Mouse (Mus musculus): Measurements from ENCODE around the gene Il17f. TPM values are rescaled to one million over a fixed set of nuclear protein-coding genes. Genes with fewer than 3 reads are reported as not detected.
"Not testable (repeated sequence)": the region's sequence is repeated elsewhere in the genome, so short reads cannot be mapped to it uniquely, and the experiment has no call there.

The Il17f gene
- not detected for polyA plus RNA-seq (2021)

GRCm38 (mm10) chr1:20790517-20790916 is at the start of gene Il17f:
TSS of gene Il17f (minus strand) at chr1:20790617.
- ATAC-seq; DNase-seq (ENCODE audit: low read depth, low spot score); in situ Hi-C loops (cut with MboI; ENCODE audit: low pct_unique_long_range_greater_than_20kb); H3K27me3 ChIP-seq: not testable (repeated sequence)
- POLR2A ChIA-PET: interaction anchor here (0.6 kb wide), 1 partner anchor 915 kb away, joined by 5 read pairs; no protein-coding TSS in a partner anchor
- CTCF ChIA-PET: interaction anchor here (1.1 kb wide), 1 partner anchor 11 kb away, joined by 4 read pairs; no protein-coding TSS in a partner anchor

- no peaks in the 10 kb centered on the region for H3K27me3 ChIP-seq
- DNase-seq (ENCODE audit: low read depth, low spot score): no peak
- no peak for TF ChIP-seq CTCF (IDR thresholded peaks at IDR 0.05)
- ATAC-seq: no peak
- in situ Hi-C loops (cut with MboI; ENCODE audit: low pct_unique_long_range_greater_than_20kb): no loop called here
- CTCF ChIA-PET: no interaction called here
- POLR2A ChIA-PET: no interaction called here
Observed at GRCm38 (mm10) chr1:20839911-20840310, 49.5 kb upstream of the Il17f start.

- no peaks in the 10 kb centered on the region for H3K27me3 ChIP-seq
- in situ Hi-C loops (cut with MboI; ENCODE audit: low pct_unique_long_range_greater_than_20kb): no loop called here
- no peak for TF ChIP-seq CTCF (IDR thresholded peaks at IDR 0.05)
- CTCF ChIA-PET: no interaction called here
- POLR2A ChIA-PET: interaction anchor here (0.6 kb wide), 1 partner anchor 24 kb away, joined by 4 read pairs; no protein-coding TSS in a partner anchor
- DNase-seq (ENCODE audit: low read depth, low spot score): no peak
- no peak for ATAC-seq
Observed at GRCm38 (mm10) chr1:20836551-20837125, 46.2 kb upstream of the Il17f start.

- TF ChIP-seq CTCF (IDR thresholded peaks at IDR 0.05): no peak
- in situ Hi-C loops (cut with MboI; ENCODE audit: low pct_unique_long_range_greater_than_20kb): no loop called here
- ATAC-seq (no peak), DNase-seq (ENCODE audit: low read depth, low spot score) (no peak)
- no peaks in the 10 kb centered on the region for H3K27me3 ChIP-seq
- ChIA-PET POLR2A (no interaction called here), CTCF (no interaction called here)
Observed at GRCm38 (mm10) chr1:20833141-20833511, 42.7 kb upstream of the Il17f start.

- POLR2A ChIA-PET: no interaction called here
- CTCF ChIA-PET: no interaction called here
- no peaks in the 10 kb centered on the region for H3K27me3 ChIP-seq
- DNase-seq (ENCODE audit: low read depth, low spot score): no peak
- ATAC-seq: no peak
- in situ Hi-C loops (cut with MboI; ENCODE audit: low pct_unique_long_range_greater_than_20kb): no loop called here
- no peak for TF ChIP-seq CTCF (IDR thresholded peaks at IDR 0.05)
Observed at GRCm38 (mm10) chr1:20832473-20833140, 42.2 kb upstream of the Il17f start.

GRCm38 (mm10) chr1:20830546-20830945 is 40.1 kb upstream of the Il17f start:
- TF ChIP-seq CTCF (IDR thresholded peaks at IDR 0.05): no peak
- POLR2A ChIA-PET: no interaction called here
- CTCF ChIA-PET: interaction anchor here (0.8 kb wide), 1 partner anchor 30 kb away, joined by 3 read pairs; no protein-coding TSS in a partner anchor
- in situ Hi-C loops (cut with MboI; ENCODE audit: low pct_unique_long_range_greater_than_20kb): no loop called here
- ATAC-seq: no peak
- H3K27me3 ChIP-seq: no peaks in the 10 kb centered on the region
- DNase-seq (ENCODE audit: low read depth, low spot score): no peak

GRCm38 (mm10) chr1:20828061-20828460 is 37.6 kb upstream of the Il17f start:
- TF ChIP-seq CTCF (IDR thresholded peaks at IDR 0.05): no peak
- in situ Hi-C loops (cut with MboI; ENCODE audit: low pct_unique_long_range_greater_than_20kb): no loop called here
- no peaks in the 10 kb centered on the region for H3K27me3 ChIP-seq
- ATAC-seq (no peak), DNase-seq (ENCODE audit: low read depth, low spot score) (no peak)
- CTCF ChIA-PET: no interaction called here
- POLR2A ChIA-PET: no interaction called here

GRCm38 (mm10) chr1:20825036-20825435 is 34.6 kb upstream of the Il17f start:
- in situ Hi-C loops (cut with MboI; ENCODE audit: low pct_unique_long_range_greater_than_20kb): no loop called here
- ATAC-seq (no peak), DNase-seq (ENCODE audit: low read depth, low spot score) (no peak)
- no peak for TF ChIP-seq CTCF (IDR thresholded peaks at IDR 0.05)
- no peaks in the 10 kb centered on the region for H3K27me3 ChIP-seq
- ChIA-PET CTCF (no interaction called here), POLR2A (no interaction called here)

- in situ Hi-C loops (cut with MboI; ENCODE audit: low pct_unique_long_range_greater_than_20kb): no loop called here
- POLR2A ChIA-PET: no interaction called here
- CTCF ChIA-PET: interaction anchor here (1.1 kb wide), 1 partner anchor 27 kb away, joined by 3 read pairs; no protein-coding TSS in a partner anchor
- TF ChIP-seq CTCF (IDR thresholded peaks at IDR 0.05): no peak
- ATAC-seq: no peak
- DNase-seq (ENCODE audit: low read depth, low spot score): no peak
- H3K27me3 ChIP-seq: no peaks in the 10 kb centered on the region
Observed at GRCm38 (mm10) chr1:20823906-20824305, 33.5 kb upstream of the Il17f start.

- CTCF ChIA-PET: interaction anchor here (1.1 kb wide), 1 partner anchor 26 kb away, joined by 3 read pairs; no protein-coding TSS in a partner anchor
Observed at GRCm38 (mm10) chr1:20823471-20823870, 33.1 kb upstream of the Il17f start.

GRCm38 (mm10) chr1:20820959-20821358 is 30.5 kb upstream of the Il17f start:
- TF ChIP-seq CTCF (IDR thresholded peaks at IDR 0.05): no peak
- no peak for DNase-seq (ENCODE audit: low read depth, low spot score)
- ChIA-PET CTCF (no interaction called here), POLR2A (no interaction called here)
- ATAC-seq: no peak
- H3K27me3 ChIP-seq: no peaks in the 10 kb centered on the region
- in situ Hi-C loops (cut with MboI; ENCODE audit: low pct_unique_long_range_greater_than_20kb): no loop called here

More at GRCm38 (mm10) chr1:20823471-20823870, 33.1 kb upstream of the Il17f start:
- ATAC-seq (no peak), DNase-seq (ENCODE audit: low read depth, low spot score) (no peak)
- POLR2A ChIA-PET: no interaction called here
- no peaks in the 10 kb centered on the region for H3K27me3 ChIP-seq
- in situ Hi-C loops (cut with MboI; ENCODE audit: low pct_unique_long_range_greater_than_20kb): no loop called here
- no peak for TF ChIP-seq CTCF (IDR thresholded peaks at IDR 0.05)

Data from Patski (cell line).